Mouse (Mus musculus): Measurements from ENCODE around the gene Ntng2. TPM values are rescaled to one million over a fixed set of nuclear protein-coding genes. Genes with fewer than 3 reads are reported as not detected.

Ntng2 gene
- polyA plus RNA-seq, 1 experiment from 2014 or later = 0.24 TPM

DNA sequence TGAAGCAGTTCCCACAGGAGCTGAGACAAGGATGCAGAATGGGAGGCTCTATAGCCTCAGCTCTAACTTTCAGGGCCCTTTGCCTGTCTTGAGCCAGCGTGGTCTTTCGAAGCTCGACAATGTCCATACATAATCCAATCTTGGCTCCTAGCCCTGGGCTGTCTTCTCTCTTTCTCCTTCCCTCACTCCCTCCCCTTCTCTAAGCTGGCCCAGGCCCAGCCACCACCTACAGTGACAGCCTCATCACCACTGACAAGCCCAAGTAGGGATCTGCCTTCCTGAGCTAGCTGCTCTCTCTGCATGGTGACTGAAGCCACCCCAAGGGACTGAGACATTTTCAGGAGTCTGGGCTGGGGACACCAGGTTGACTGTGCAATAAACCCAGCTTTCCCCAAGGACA, 6.5 kb downstream of the Ntng2 start:
- Histone ChIP-seq H3K9ac (ENCODE audit: low read length) (no peak overlapping the region), H3K4me1 (ENCODE audit: control insufficient read depth, insufficient read depth, low read length) (peaks cover 7% of the 10 kb centered on the region; the same call in 1 of the 2 replicates), H3K4me2 (ENCODE audit: low read depth, low read length) (no peak overlapping the region), H3K9me3 (replicated peaks; ENCODE audit: control insufficient read depth, low read length) (no peaks in the 10 kb centered on the region), H3K36me3 (ENCODE audit: control insufficient read depth, insufficient read depth) (no peaks in the 10 kb centered on the region), H3K27me3 (ENCODE audit: control insufficient read depth, insufficient read depth, low read length) (peaks cover 46% of the 10 kb centered on the region), H3K27ac (ENCODE audit: low read length) (no peak overlapping the region), H3K4me3 (ENCODE audit: low read length) (no peak overlapping the region)
- no peak for ATAC-seq (replicated peaks; ENCODE audit: extremely low read depth, insufficient read depth, low FRiP score)
- 60% methylated on average over 3 of the region's 3 CpGs for WGBS

DNA sequence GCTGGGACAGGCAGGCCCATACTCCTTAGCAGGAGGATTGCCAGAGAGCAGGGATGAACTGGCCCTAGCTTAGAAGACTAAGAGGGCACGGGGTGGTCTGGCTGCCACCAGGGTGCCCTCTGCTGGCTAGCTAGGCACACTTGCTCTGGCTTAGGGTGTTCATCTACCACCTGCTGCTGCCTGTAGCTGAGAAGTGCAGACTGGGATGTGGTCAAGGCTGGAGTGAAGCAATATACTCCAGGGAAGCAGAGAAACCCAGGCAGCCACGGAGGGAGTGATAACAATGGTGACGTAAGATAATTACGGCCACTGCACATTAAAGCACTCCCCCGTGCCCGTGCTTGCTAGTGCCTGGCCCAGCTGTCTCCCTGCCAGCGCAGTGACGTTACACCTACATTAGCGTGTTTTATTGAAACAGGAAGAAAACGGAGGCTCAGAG, 7.4 kb downstream of the Ntng2 start:
- Histone ChIP-seq H3K9ac (ENCODE audit: low read length) (no peak overlapping the region), H3K9me3 (replicated peaks; ENCODE audit: control insufficient read depth, low read length) (no peaks in the 10 kb centered on the region), H3K27ac (ENCODE audit: low read length) (no peak overlapping the region), H3K27me3 (ENCODE audit: control insufficient read depth, insufficient read depth, low read length) (peaks cover 40% of the 10 kb centered on the region), H3K36me3 (ENCODE audit: control insufficient read depth, insufficient read depth) (no peaks in the 10 kb centered on the region), H3K4me1 (ENCODE audit: control insufficient read depth, insufficient read depth, low read length) (0 out of 2 replicates have a peak, but pooled peaks cover 3% of the 10 kb centered on the region), H3K4me2 (ENCODE audit: low read depth, low read length) (no peak overlapping the region), H3K4me3 (ENCODE audit: low read length) (no peak overlapping the region)
- 26% methylated on average over 10 of the region's 10 CpGs for WGBS
- peak; percentile 45; the same call in 1 of the 2 replicates for ATAC-seq (replicated peaks; ENCODE audit: extremely low read depth, insufficient read depth, low FRiP score)

DNA sequence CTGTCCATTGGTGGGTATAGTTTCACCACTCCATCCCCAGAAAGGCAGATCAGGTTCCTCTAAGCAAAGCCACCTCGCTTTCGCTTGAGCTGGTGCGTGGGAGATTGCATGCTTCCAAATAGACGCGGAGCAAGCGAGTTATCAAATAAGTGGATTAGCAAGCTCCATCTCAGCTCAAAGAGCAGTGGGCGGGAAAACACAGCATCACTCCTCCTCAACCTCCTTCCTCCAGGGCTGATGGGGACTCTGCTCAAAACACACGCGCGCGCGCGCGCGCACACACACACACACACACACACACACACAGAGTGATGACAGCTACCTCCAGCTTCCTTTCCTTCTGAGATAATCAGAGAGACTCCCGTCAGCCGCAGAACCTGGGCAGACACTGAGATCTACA, 13.5 kb downstream of the Ntng2 start:
- Histone ChIP-seq H3K4me1 (ENCODE audit: control insufficient read depth, insufficient read depth, low read length) (no peaks in the 10 kb centered on the region), H3K36me3 (ENCODE audit: control insufficient read depth, insufficient read depth) (no peaks in the 10 kb centered on the region), H3K27ac (ENCODE audit: low read length) (no peak overlapping the region), H3K9me3 (replicated peaks; ENCODE audit: control insufficient read depth, low read length) (no peaks in the 10 kb centered on the region), H3K9ac (ENCODE audit: low read length) (no peak overlapping the region), H3K27me3 (ENCODE audit: control insufficient read depth, insufficient read depth, low read length) (peaks cover 16% of the 10 kb centered on the region), H3K4me2 (ENCODE audit: low read depth, low read length) (no peak overlapping the region), H3K4me3 (ENCODE audit: low read length) (no peak overlapping the region)
- no peak for ATAC-seq (replicated peaks; ENCODE audit: extremely low read depth, insufficient read depth, low FRiP score)
- 47% methylated on average over 17 of the region's 17 CpGs for WGBS

DNA sequence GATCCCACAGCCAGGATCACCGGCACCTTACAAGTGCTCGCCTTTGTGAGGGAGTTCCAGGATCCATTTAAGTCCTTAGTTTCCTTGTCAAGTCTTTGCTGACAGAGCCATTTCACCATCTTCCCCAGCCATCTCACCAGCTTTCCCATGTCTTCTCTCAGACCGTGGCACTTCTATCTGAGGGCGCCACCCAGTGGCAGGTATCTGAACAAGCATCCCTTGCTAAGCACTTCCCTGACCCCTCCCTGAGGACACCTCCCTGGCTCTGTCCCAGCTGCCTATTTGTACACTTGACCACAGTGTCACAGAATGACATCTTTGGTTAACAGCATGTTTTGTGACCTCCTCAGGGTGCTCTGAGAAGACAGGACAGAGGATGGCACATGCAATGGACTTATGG, 15.2 kb downstream of the Ntng2 start:
- Histone ChIP-seq H3K27me3 (ENCODE audit: control insufficient read depth, insufficient read depth, low read length) (peaks cover 16% of the 10 kb centered on the region), H3K27ac (ENCODE audit: low read length) (no peak overlapping the region), H3K36me3 (ENCODE audit: control insufficient read depth, insufficient read depth) (no peaks in the 10 kb centered on the region), H3K4me1 (ENCODE audit: control insufficient read depth, insufficient read depth, low read length) (no peaks in the 10 kb centered on the region), H3K9me3 (replicated peaks; ENCODE audit: control insufficient read depth, low read length) (no peaks in the 10 kb centered on the region), H3K9ac (ENCODE audit: low read length) (no peak overlapping the region), H3K4me2 (ENCODE audit: low read depth, low read length) (no peak overlapping the region), H3K4me3 (ENCODE audit: low read length) (no peak overlapping the region)
- WGBS = 21% methylated on average over 4 of the region's 4 CpGs
- ATAC-seq (replicated peaks; ENCODE audit: extremely low read depth, insufficient read depth, low FRiP score) = no peak

DNA sequence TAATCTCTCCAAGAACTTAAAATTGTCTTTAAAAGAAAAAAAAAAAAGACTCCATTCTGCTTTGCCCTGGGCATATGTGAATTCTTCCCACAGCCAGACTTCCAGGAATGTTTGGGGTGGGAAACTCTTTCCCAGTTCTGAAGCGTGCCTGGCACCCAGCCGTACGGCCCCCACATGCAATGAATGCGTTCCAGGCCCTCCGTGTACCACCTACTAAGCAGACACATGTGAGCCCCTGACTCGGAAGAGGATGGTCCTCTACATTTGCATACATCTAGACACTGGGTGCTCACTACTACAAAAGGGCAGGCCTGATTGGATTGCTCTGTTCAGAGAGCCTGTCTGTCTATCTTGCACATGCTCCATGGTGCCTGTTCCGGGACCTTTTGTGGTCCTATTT, 17.0 kb downstream of the Ntng2 start:
- ATAC-seq (replicated peaks; ENCODE audit: extremely low read depth, insufficient read depth, low FRiP score) = no peak
- H3K4me3 ChIP-seq (ENCODE audit: low read length) = no peak overlapping the region
- WGBS = 78% methylated on average over 7 of the region's 7 CpGs
- no peak overlapping the region for H3K9ac ChIP-seq (ENCODE audit: low read length)
- H3K4me2 ChIP-seq (ENCODE audit: low read depth, low read length) = no peak overlapping the region
- H3K27me3 ChIP-seq (ENCODE audit: control insufficient read depth, insufficient read depth, low read length) = peaks cover 16% of the 10 kb centered on the region
- H3K36me3 ChIP-seq (ENCODE audit: control insufficient read depth, insufficient read depth) = no peaks in the 10 kb centered on the region
- H3K9me3 ChIP-seq (replicated peaks; ENCODE audit: control insufficient read depth, low read length) = no peaks in the 10 kb centered on the region
- H3K27ac ChIP-seq (ENCODE audit: low read length) = no peak overlapping the region
- H3K4me1 ChIP-seq (ENCODE audit: control insufficient read depth, insufficient read depth, low read length) = no peaks in the 10 kb centered on the region

DNA sequence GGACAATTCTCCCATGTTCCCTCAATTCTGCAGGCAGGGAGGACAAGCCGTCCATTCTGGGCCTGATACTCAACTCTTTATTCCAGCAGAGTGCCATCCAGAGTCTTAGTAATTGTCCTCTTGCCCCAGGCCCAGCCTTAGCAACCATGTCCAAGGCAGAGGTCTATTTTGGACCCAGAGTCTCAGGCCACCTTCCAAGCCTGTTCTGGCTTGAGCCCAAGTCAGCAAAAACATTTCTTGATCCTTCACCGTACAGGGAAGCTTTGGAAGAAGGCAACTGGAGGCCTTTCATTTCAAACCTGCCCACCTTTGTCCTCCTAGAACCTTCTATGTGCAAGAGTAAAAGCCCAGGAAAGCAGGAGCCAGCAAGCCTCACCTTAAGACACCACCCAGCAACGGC, 17.8 kb downstream of the Ntng2 start:
- Histone ChIP-seq H3K9ac (ENCODE audit: low read length) (no peak overlapping the region), H3K27me3 (ENCODE audit: control insufficient read depth, insufficient read depth, low read length) (peaks cover 17% of the 10 kb centered on the region), H3K27ac (ENCODE audit: low read length) (no peak overlapping the region), H3K9me3 (replicated peaks; ENCODE audit: control insufficient read depth, low read length) (no peaks in the 10 kb centered on the region), H3K4me1 (ENCODE audit: control insufficient read depth, insufficient read depth, low read length) (no peaks in the 10 kb centered on the region), H3K36me3 (ENCODE audit: control insufficient read depth, insufficient read depth) (no peaks in the 10 kb centered on the region), H3K4me2 (ENCODE audit: low read depth, low read length) (no peak overlapping the region), H3K4me3 (ENCODE audit: low read length) (no peak overlapping the region)
- ATAC-seq (replicated peaks; ENCODE audit: extremely low read depth, insufficient read depth, low FRiP score) = no peak
- WGBS = 61% methylated on average over 3 of the region's 3 CpGs

DNA sequence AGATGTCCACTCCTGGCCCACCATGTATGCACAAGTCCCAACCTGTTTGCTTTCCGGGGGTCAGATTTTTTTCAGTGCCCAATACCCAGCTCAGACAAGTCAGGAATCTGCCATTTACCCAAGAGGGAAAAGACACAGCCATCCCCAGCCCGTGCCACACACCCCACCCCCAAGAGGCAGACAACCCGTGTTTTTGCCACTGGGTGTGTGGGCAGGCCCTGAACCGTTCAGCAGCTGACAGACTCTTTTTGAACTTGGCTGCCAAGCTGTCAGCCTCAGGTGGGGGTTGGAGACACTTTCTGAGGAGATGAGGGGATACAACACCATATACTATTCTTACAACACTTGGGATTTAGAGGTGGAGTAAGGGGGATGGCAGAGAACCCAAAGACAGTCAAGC, 18.8 kb downstream of the Ntng2 start:
- no peak for ATAC-seq (replicated peaks; ENCODE audit: extremely low read depth, insufficient read depth, low FRiP score)
- Histone ChIP-seq H3K4me1 (ENCODE audit: control insufficient read depth, insufficient read depth, low read length) (no peaks in the 10 kb centered on the region), H3K27ac (ENCODE audit: low read length) (no peak overlapping the region), H3K9me3 (replicated peaks; ENCODE audit: control insufficient read depth, low read length) (no peaks in the 10 kb centered on the region), H3K4me2 (ENCODE audit: low read depth, low read length) (no peak overlapping the region), H3K9ac (ENCODE audit: low read length) (no peak overlapping the region), H3K27me3 (ENCODE audit: control insufficient read depth, insufficient read depth, low read length) (peaks cover 12% of the 10 kb centered on the region), H3K4me3 (ENCODE audit: low read length) (no peak overlapping the region), H3K36me3 (ENCODE audit: control insufficient read depth, insufficient read depth) (no peaks in the 10 kb centered on the region)
- 58% methylated on average over 4 of the region's 4 CpGs for WGBS

DNA sequence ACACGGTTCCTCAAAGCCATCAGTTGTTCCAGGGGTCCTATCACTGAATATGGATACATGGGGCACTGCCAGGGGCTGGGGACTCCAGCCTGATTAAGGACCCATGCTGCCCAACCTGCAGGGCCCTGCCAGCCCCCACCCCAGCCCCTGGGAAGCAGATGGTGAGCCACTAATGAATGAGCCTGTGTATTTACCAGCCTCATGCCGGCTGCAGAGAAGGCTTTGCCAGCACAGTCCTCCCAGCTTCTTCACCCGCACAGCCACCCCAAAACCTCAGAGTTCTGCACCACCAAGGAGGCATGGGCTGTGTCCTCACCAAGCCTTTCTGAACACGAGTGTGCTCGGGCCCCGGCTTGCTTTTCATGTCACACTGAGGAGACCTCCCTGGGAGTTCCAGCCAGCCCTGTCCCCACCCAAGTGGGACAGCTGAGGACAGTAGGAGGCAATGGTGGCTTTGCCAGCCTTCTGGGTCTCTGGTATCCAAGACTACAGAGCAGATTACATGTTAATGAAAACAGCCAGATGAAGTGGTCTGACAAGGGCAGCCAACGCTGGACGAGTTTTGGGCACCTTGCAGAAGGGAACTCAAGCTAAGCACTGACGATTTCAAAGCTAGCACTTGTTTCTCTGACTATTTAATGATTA, 22.5 kb downstream of the Ntng2 start:
- Histone ChIP-seq H3K4me3 (ENCODE audit: low read length) (no peak overlapping the region), H3K36me3 (ENCODE audit: control insufficient read depth, insufficient read depth) (no peaks in the 10 kb centered on the region), H3K4me1 (ENCODE audit: control insufficient read depth, insufficient read depth, low read length) (no peaks in the 10 kb centered on the region), H3K9ac (ENCODE audit: low read length) (no peak overlapping the region), H3K27ac (ENCODE audit: low read length) (no peak overlapping the region), H3K27me3 (ENCODE audit: control insufficient read depth, insufficient read depth, low read length) (peaks cover 5% of the 10 kb centered on the region; the same call in 1 of the 2 replicates), H3K9me3 (replicated peaks; ENCODE audit: control insufficient read depth, low read length) (no peaks in the 10 kb centered on the region), H3K4me2 (ENCODE audit: low read depth, low read length) (no peak overlapping the region)
- ATAC-seq (replicated peaks; ENCODE audit: extremely low read depth, insufficient read depth, low FRiP score) = no peak
- WGBS = 60% methylated on average over 9 of the region's 9 CpGs

DNA sequence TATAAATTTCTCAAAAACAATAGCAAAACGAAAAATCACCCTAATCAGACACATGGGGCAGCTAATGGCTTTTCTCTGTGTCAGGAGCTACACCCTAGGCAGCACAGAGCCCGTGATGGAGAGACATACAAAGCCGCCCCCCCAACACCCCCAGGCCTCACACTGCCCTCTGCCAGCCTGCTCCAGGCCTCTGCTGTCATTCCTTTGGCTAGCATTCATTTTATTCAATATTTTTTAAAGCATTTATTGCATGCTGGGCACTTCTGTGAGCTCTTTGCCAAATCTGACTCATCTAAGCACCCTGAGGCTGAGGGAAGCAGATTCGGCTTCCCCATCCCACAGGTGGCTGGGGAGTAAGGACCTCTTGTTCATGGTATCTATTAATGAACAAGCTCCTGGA, 26.1 kb downstream of the Ntng2 start:
- Histone ChIP-seq H3K27ac (ENCODE audit: low read length) (no peak overlapping the region), H3K36me3 (ENCODE audit: control insufficient read depth, insufficient read depth) (no peaks in the 10 kb centered on the region), H3K4me2 (ENCODE audit: low read depth, low read length) (no peak overlapping the region), H3K4me1 (ENCODE audit: control insufficient read depth, insufficient read depth, low read length) (peaks cover 2% of the 10 kb centered on the region; the same call in 1 of the 2 replicates), H3K9me3 (replicated peaks; ENCODE audit: control insufficient read depth, low read length) (no peaks in the 10 kb centered on the region), H3K9ac (ENCODE audit: low read length) (no peak overlapping the region), H3K27me3 (ENCODE audit: control insufficient read depth, insufficient read depth, low read length) (peaks cover 5% of the 10 kb centered on the region; the same call in 1 of the 2 replicates), H3K4me3 (ENCODE audit: low read length) (no peak overlapping the region)
- no peak for ATAC-seq (replicated peaks; ENCODE audit: extremely low read depth, insufficient read depth, low FRiP score)
- WGBS = 69% methylated on average over 4 of the region's 4 CpGs
